Mouse (Mus musculus): Measurements from ENCODE around the gene Pigl.
"Not testable (repeated sequence)": the region's sequence is repeated elsewhere in the genome, so short reads cannot be mapped to it uniquely, and the experiment has no call there.

- not testable (repeated sequence) for TF ChIP-seq POLR2A (IDR thresholded peaks at IDR 0.05; ENCODE audit: insufficient read length, low read depth); MAX (IDR thresholded peaks at IDR 0.05; ENCODE audit: low read depth); POLR2AphosphoS2 (IDR thresholded peaks at IDR 0.05; ENCODE audit: insufficient read length, low read depth); SRF (IDR thresholded peaks at IDR 0.05; ENCODE audit: control insufficient read depth, insufficient read length, low read depth); E2F4 (IDR thresholded peaks at IDR 0.05; ENCODE audit: insufficient read depth)
These were observed 50.1 kb downstream of the Pigl start for GRCm38 (mm10) chr11:62508365-62508764.

All from myocyte (in vitro differentiated cells).